Mouse (Mus musculus): ENCODE measurements around the gene AU022751. TPM values are rescaled to one million over a fixed set of nuclear protein-coding genes. Genes with fewer than 3 reads are reported as not detected.
A peak's percentile ranks its signal among the peaks of the same experiment; 100 is the strongest.
"Not testable (repeated sequence)": the region's sequence is repeated elsewhere in the genome, so short reads cannot be mapped to it uniquely, and the experiment has no call there.

AU022751 gene
- not detected in 2 replicates for polyA plus RNA-seq (2015; fragmentation: Nextera tagmentation; extraction: Ambion mirVana)

DNA sequence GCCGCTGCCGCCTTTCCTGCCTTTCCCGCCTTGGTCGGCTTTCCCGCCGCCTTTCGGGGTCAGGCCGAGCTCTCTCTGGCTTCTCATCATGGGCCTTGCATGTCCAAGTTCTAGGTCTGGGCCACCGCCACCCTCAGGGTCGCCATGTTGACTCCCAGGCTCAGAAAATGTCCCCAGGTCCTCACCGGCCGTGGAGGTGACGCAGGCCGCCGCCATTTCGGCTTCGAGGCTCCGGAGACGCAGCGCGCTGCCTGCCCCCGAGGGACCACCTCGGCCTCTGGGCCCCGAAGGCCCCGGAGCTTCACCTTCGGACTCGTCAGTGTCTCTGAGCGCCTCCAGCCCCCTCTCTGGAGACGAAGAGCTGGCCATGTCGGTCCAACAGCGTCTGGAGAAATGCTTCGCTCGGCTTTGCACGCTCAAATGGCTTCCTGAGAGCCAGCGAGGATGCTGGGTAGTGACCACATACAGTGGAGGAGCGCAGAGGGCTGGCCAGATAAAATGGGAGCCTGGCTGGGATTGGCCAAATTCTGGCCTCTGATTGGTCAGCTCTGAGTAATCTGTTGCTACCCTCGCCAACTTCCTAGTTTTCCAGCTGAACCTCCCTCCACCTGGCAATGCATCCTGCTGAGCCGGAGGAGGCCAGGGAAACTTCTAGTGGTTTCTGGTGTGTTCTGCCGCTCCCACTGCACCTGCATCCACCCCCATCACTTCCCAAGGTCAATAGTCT, at the start of gene AU022751:
TSS of gene AU022751 (minus strand) at position 466 of the 727 bp plus-strand sequence.
- WGBS: 93% methylated on average over 39 of the region's 39 CpGs
- Histone ChIP-seq H3K4me1 (no peaks in the 10 kb centered on the region), H3K4me2 (replicated peaks) (no peak within 1 kb of the TSS), H3K27ac (replicated peaks) (no peak within 1 kb of the TSS), H3K4me3 (replicated peaks) (no peak within 1 kb of the TSS), H3K9me3 (replicated peaks) (no peaks in the 10 kb centered on the region), H3K9ac (no peak within 1 kb of the TSS), H3K36me3 (no peaks in the 10 kb centered on the region), H3K27me3 (no peaks in the 10 kb centered on the region)
- ATAC-seq (ENCODE audit: insufficient number of reproducible peaks, low FRiP score, low TSS enrichment, low read depth): no peak

DNA sequence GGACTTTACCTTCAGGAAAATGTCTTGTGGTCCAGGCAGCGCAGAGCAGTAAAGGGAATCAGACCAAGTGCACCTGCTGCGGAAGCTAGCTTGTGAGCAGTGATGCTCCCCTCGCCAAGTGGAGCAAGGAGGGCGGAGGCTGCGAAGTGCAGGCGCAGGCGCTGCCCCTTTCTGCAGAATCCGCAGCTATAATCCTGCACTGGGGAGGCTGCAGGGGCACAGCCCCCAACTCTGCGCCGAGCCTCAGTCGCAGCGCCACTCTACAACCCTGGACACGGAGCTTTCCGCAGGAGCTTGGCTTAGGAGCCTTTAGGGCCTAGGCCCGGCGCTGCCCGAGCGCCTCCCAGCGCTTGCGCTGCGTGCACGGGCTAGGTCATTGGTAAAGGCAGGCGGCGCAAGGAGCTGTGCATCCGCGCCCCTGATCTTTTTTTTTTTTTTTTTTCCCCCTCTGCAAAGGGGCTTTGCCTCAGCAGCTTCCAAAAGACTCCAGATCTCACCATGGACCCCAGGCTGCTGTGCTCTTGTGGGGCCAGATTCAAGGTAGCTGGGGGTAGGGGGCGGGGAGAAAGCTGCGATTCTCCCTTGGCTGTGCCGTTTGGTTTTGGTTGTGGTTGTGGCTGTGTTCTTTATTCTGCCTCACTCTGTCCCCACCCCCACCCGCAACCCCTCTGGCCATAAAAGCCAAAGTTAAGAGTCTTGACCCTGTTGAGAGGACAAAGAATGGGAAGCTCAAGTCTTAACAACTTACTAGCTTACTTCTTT, 9.0 kb upstream of the AU022751 start:
- no peaks in the 10 kb centered on the region for H3K4me1 ChIP-seq
- peak overlapping the region; percentile 49 for H3K4me2 ChIP-seq (replicated peaks)
- no peak; the same call in 1 of the 2 replicates for ATAC-seq (ENCODE audit: insufficient number of reproducible peaks, low FRiP score, low TSS enrichment, low read depth)
- no peaks in the 10 kb centered on the region for H3K36me3 ChIP-seq
- H3K9me3 ChIP-seq (replicated peaks): no peaks in the 10 kb centered on the region
- H3K27me3 ChIP-seq: peaks cover 4% of the 10 kb centered on the region; the same call in 1 of the 2 replicates
- no peak overlapping the region for H3K9ac ChIP-seq
- 13% methylated on average over 30 of the region's 30 CpGs for WGBS
- no peak overlapping the region for H3K27ac ChIP-seq (replicated peaks)
- H3K4me3 ChIP-seq (replicated peaks): peak overlapping the region; percentile 28

DNA sequence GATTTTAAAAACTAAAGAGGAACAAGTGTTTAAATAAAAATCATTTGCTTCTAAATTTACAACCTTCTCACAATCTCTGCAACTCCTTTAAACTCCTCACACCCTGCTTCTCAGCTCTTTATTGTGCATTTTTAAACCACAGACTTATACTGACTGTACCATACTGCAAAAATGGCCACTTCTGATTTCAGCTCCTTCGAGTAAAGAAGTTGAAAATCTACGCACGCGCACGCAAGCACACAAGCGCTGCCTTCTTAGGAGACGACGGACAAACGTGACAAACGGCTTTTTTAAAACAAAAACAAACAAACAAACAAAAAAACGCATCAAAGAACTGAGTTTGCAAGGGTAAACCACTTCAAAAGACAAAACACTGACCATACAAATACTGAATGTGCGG, 8.3 kb upstream of the AU022751 start:
- Histone ChIP-seq H3K36me3 (no peaks in the 10 kb centered on the region), H3K4me1 (no peaks in the 10 kb centered on the region), H3K27me3 (peaks cover 4% of the 10 kb centered on the region; the same call in 1 of the 2 replicates), H3K9me3 (replicated peaks) (no peaks in the 10 kb centered on the region), H3K27ac (replicated peaks) (no peak overlapping the region), H3K4me3 (replicated peaks) (peak overlapping the region; percentile 28; the same call in 1 of the 2 replicates), H3K4me2 (replicated peaks) (peak overlapping the region; percentile 49), H3K9ac (no peak overlapping the region)
- WGBS: 29% methylated on average over 12 of the region's 12 CpGs
- no peak for ATAC-seq (ENCODE audit: insufficient number of reproducible peaks, low FRiP score, low TSS enrichment, low read depth)

DNA sequence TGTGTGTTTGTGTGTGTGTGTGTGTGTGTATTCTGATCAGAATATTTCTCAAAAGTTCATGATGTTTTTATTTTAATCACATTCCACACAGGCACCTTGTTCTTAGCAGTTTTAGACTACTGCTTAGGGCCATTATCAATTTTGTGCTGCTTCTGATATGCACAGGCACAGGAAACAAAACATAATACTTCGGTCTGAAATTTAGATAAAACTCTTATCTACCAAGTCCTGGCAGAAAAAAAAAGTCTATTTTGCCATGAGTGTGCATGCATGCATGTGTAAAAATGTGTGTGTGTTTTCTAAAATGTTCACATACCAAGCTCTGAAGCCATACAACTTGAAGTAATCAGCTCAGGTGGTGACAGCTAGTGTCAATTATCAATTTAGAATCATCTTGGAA, 21.7 kb downstream of the AU022751 start:
- Histone ChIP-seq H3K4me2 (replicated peaks) (no peak overlapping the region), H3K27ac (replicated peaks) (no peak overlapping the region), H3K9me3 (replicated peaks) (no peaks in the 10 kb centered on the region), H3K4me3 (replicated peaks) (no peak overlapping the region), H3K36me3 (no peaks in the 10 kb centered on the region), H3K4me1 (no peaks in the 10 kb centered on the region), H3K27me3 (no peaks in the 10 kb centered on the region), H3K9ac (no peak overlapping the region)
- ATAC-seq (ENCODE audit: insufficient number of reproducible peaks, low FRiP score, low TSS enrichment, low read depth): no peak
- 89% methylated on average over 1 of the region's 1 CpGs for WGBS

DNA sequence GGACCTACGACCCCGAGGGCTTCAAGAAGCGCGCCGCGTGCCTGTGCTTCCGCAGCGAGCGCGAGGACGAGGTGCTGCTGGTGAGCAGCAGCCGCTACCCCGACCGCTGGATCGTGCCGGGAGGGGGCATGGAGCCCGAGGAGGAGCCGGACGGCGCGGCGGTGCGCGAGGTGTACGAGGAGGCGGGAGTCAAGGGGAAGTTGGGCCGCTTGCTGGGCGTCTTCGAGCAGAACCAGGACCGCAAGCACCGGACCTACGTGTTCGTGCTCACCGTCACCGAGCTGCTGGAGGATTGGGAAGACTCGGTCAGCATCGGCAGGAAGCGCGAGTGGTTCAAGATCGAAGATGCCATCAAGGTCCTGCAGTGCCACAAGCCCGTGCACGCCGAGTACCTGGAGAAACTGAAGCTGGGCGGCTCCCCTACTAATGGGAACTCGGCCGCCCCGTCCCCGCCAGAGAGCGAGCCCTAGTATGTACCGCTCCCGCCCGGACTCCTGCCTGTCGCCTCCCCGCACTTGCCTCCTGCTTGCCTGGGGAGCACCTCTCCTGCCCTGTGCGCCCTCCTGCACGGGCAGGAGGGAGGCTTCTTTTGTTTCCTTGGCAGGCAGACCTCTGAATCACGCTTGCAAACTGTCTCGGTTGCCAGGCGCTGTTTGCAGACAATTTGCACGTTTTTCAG, 35.1 kb downstream of the AU022751 start:
- not testable (repeated sequence) for H3K4me1 ChIP-seq; H3K9me3 ChIP-seq (replicated peaks); H3K27me3 ChIP-seq; H3K36me3 ChIP-seq; H3K9ac ChIP-seq; H3K27ac ChIP-seq (replicated peaks)
- WGBS: 13% methylated on average over 10 of the region's 60 CpGs
- Histone ChIP-seq H3K4me2 (replicated peaks) (peak overlapping the region; percentile 40), H3K4me3 (replicated peaks) (peak overlapping the region; percentile 34)
- peak; percentile 80 for ATAC-seq (ENCODE audit: insufficient number of reproducible peaks, low FRiP score, low TSS enrichment, low read depth)

DNA sequence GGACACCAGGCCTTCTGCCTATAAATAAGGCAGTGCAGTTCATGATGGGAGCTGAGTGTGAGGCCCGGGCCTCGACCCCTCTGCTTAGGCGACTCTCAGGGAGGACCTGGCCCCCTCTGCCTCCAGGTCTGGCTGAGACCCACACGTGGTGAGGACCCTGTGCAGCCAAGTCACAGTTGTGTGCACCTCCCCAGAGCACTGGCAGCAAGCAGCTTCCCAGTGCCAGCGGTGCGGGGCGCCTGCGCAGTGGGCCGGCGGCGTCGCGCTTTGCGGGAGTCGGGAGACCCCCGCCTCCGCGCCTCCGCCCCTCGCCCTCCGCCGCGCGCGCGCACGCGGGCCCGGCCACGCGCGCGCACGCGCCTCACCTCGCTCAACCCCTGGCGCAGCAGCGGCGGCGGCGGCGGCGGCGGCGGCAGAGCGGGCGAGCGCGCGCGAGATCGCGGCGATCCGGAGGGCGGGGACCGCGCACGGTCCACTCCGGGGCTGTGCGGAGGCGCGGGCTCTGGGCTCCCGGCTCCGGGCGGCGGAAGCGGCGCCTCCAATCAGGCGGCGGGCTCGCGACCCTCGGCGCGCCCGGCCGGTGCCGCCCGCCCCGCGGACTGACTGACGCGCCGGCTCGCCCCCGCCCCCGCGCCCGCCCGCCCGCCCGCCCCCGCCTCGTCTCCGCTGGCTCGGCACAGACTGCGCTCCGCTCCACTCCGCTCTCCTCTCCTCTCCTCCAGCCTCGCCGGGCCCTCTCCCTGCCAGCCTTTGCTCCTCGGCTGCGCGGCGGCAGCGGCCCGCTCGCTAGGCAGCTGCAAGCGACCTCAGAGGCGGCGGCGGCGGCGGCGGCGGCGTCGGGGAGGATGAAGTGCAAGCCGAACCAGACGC, 35.9 kb downstream of the AU022751 start, which contains the start of gene Nudt11:
TSS of gene Nudt11 (plus strand) at position 388 of the 870 bp plus-strand sequence.
- peak; percentile 88 for ATAC-seq (ENCODE audit: insufficient number of reproducible peaks, low FRiP score, low TSS enrichment, low read depth)
- no CpG with 5 or more reads among the region's 121 CpGs for WGBS
- H3K4me3 ChIP-seq (replicated peaks): peak within 1 kb of the TSS; percentile 34

More for the DNA sequence above, 35.9 kb downstream of the AU022751 start, which contains the start of gene Nudt11:
- peak within 1 kb of the TSS; percentile 40 for H3K4me2 ChIP-seq (replicated peaks)
- H3K27ac ChIP-seq (replicated peaks); H3K9ac ChIP-seq; H3K27me3 ChIP-seq; H3K4me1 ChIP-seq; H3K36me3 ChIP-seq; H3K9me3 ChIP-seq (replicated peaks): not testable (repeated sequence)

Small RNA genes lying within 50 kb of the gene (microRNA-seq; reads per million reads assigned to microRNA genes)
- not detected for gene Gm27360 (ENCODE audit: borderline number of aligned reads)

Other genes starting within 250 kb of the AU022751 start
- 2.7 and 4.3 TPM in 2 replicates for gene Nudt11, start 36.0 kb downstream of the AU022751 start, polyA plus RNA-seq (2015; fragmentation: Nextera tagmentation; extraction: Ambion mirVana)
- 4.9 and 5.0 TPM in 2 replicates for gene Nudt10, start 89.6 kb upstream of the AU022751 start, polyA plus RNA-seq (2015; fragmentation: Nextera tagmentation; extraction: Ambion mirVana)
- gene Bmp15, start 237.3 kb upstream of the AU022751 start, polyA plus RNA-seq (2015; fragmentation: Nextera tagmentation; extraction: Ambion mirVana): 0.17 and 0.21 TPM in 2 replicates